Mouse (Mus musculus) retina, adult 2 months (tissue): ENCODE results near the gene Ism1.

Source experiments
- DNase-seq: peaks from one replicate; pipeline ENCODE4 v3.0.0-alpha.2; 2012; ENCODE audit warnings: low read depth, low spot score

Ism1 gene

DNA sequence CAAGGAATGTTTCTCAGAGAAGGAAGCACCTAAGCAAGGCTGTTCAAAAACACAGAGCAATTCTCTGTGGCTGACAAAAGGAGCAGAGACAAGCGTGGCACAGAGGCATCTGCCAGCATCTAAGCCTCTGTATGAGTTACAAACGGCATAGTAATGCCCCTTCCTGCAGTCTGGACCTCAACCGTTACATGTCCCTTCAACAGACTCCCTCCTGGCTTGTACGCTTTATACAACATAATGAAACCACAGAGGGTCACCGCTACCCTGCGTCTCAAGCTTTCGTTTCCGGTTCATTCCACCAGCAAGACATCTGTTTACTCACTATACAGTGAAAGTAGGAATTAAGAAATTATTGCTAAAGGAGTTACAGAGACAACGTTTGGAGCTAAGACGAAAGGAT is 34.1 kb downstream of the Ism1 start:
- no peak for DNase-seq

DNA sequence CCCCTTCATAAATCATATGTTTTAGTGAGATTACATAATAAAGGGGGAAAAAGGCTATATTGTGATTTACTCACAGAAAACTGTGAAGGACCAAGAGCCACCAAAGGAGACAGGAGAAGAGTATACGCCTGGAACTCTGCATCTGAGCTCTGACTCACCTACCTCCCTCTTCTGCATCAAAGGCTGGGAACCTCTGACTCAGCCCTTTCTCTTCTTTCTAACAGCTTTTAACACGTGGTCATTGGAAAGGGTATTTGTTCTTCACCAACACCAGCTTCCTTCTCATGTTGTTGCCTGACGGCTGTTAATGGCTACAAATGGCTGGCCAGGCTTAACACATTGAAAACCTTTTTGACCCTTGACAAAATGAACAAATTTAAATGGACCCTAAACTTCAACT is 36.2 kb downstream of the Ism1 start:
- DNase-seq = no peak

DNA sequence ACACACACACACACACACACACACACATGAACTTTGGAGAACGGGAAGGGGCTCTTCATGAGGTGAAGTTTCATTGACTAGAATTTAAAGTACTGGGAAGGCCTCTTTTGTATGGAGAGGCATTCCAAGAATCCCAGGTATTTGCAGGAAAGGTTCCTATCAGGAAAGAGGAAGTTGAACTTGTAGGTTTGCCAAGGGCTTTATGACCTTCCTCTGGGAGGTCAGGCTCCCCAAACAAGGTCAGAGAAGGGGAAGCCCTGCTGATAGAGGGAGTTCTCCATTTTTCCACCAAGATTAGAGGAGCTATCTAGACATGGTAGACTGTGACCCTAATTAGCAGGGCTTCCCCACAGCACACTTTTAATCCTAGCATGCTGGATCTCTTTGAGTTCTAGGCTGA is 39.8 kb downstream of the Ism1 start:
- no peak for DNase-seq

DNA sequence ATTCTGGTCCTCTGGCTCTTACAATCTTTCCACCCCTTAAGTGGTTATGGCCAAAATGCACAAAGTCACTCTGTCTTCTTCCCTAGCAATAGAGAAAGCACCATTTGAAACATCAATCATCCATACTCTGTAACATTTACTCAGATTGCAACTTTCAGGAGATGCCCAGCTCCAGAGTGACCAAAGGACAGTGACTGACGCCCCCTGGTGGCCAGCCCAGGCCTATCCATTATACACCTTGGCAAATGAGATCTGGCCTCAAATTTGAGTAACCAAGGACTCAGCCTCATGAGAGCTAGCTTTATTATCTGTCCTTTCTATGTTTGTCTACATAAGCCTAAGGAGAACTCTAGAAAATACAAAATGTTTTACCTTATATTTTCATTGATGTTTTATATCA is 44.7 kb downstream of the Ism1 start:
- no peak for DNase-seq

DNA sequence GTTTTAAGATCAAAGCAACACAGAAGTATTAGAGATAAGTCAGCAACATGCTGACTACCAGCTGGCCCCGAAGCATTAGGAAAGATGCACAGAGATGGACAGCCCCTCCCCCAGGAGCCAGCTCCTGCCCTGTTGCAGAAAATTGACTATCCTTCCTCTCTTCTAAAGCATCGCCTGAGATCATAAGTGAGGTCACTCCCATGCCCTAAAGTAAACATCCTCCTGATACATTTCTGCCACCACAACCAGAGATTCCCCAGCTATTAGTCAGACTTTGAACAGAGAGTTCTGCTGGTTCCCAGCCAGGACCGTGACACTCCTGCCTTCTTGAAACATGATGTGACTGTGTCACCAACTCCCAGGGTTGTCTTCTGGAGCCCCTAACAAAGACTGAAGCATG is 45.3 kb downstream of the Ism1 start:
- DNase-seq = no peak

DNA sequence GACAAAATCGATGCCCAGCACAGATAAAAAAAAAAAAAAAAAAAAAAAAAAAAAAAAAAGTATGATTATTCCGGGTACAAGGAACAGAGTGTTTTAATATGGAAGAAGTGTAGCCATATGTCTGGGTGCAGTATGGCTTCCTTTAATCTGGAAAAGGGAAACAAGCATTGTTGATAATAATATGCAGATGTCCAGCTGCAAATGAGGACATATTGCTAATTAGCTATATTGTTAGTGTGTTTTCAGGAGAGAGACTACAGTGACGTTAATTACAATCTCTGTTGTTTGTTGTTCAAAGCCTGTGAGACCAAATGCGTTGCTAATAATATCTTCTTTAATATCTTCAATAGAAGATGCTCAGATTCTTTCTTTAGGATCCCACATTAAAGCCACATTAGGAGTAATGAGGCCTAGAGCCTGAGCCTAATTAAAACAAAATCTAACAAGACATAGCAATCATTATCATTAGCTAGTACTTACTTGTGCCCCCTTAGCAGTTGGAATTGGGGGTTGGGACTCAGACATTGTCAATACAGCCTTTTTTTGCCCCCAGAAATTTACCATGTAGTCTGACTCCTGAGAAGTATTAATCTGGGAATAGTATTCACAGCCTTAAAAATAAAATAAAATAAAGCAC is 46.3 kb downstream of the Ism1 start:
- DNase-seq = no peak

DNA sequence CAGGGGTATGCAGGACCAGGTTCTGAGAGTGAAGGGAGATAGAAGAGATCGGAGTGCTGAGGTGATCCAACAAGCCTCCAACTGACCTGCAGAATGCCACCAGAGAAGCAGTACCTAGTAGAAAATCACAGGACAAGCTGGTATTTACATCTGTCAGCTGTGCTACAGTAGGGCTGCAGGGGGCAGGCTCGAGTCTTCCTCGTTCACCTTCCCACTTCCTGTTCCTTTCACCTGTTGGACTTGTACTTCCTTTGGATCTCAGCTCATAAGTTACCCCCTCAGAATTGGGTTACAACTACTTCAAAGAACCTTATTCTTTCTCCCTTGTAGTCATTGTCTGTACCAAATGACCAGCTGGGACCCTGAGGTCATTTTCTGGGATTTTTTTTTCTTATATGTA is 47.4 kb downstream of the Ism1 start:
- no peak for DNase-seq

DNA sequence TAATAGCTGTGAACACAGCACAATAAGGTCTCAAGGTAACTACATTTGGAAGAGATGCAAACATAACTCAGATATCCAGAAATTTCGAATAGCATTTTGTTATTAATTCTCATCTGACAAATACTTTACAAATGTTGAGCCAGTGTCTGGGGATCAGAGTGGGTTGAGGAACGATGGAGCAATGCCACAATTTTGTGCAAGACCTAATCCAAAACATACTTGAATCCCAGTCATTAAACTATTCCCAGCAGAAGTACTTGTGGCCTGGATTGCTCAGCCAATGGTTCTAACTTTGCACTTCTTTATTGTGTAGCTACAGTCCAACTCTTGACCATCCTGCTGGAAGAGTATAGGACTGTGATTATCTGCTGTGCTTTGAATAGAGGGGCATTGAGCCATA is 50.1 kb downstream of the Ism1 start:
- no peak for DNase-seq

DNA sequence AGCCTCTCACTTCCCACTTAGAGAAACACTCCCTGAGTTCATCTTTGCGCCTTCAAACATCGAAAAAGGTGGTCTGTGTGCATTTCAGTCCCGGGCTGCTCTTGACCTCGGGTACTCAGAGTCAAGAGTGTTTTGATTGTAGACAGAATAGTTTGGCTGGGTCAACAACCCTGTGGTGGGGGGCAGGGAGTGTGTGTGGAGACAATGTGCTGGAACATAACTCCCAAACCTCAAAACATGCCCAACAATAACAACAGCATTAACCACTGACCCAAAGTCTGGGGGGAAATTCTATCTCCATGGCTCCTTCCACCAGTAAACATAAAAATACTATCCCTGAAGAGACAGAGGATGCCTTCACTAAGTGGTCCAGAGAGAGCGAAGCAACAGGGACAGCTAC is 51.4 kb downstream of the Ism1 start:
- DNase-seq = no peak

DNA sequence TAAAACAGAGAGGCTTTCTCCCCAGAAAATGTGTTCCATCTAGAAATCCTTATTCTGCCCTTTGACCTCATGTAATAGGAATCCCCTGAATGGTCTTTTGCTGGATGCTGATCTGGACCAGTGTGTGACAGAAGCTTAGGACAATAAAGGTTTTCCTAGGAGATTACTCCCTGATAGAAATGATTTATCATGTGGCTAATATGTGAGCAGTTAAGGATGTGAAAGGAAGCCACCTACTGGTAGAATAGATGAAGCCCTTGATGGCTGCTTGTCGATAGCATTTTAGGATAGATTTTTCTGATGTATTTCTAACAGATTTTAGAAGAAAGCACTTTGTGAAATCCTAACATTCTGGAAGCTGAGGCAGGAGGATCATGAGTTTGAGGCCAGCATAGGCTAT is 64.4 kb downstream of the Ism1 start:
- DNase-seq = no peak

DNA sequence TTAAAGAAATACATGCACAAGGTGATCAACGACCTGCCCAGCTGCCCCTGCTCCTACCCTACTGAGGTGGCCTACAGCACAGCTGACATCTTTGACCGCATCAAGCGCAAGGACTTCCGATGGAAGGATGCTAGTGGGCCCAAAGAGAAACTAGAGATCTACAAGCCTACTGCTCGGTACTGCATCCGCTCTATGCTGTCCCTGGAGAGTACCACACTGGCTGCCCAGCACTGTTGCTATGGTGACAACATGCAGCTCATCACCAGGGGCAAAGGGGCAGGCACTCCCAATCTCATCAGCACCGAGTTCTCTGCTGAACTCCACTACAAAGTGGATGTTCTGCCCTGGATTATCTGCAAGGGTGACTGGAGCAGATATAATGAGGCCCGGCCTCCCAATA is 79.0 kb downstream of the Ism1 start:
- DNase-seq = no peak

DNA sequence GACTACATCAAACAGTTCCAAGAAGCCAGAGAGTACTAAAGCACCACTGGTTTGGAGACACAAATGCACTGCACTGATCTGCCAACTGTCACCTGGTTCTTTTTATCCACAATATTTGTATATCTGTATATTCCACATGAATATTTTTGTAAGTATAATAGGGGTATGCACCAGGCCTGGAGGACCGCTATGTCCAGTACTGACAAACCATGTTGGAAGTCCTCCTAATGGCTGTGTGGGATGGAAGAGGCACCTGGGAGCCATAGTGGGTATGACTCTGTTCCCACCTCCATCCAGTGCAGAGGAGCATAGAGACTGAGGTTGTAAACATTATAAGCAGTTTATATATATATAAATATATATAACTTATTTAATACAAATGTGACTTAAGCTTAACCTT is 79.5 kb downstream of the Ism1 start:
- no peak for DNase-seq

DNA sequence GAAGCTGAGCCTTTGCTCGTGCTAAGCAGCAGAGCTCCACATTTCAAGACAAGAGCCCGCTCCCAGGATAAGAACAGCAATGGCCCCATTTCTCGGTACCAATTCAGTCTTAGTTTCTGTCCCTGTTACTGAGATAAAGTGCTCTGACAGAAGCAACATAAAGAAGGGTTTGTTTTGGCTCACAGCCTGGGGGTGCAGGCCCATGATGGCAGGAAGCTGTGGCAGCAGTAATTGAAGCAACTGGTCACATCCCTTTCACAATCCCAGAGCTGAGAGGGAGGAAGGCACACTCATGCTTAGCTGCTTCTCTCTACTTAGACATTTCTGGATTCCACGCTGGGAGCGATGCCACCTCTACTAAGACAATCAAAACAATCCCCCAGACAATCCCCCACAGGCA is 86.4 kb downstream of the Ism1 start:
- no peak for DNase-seq

DNA sequence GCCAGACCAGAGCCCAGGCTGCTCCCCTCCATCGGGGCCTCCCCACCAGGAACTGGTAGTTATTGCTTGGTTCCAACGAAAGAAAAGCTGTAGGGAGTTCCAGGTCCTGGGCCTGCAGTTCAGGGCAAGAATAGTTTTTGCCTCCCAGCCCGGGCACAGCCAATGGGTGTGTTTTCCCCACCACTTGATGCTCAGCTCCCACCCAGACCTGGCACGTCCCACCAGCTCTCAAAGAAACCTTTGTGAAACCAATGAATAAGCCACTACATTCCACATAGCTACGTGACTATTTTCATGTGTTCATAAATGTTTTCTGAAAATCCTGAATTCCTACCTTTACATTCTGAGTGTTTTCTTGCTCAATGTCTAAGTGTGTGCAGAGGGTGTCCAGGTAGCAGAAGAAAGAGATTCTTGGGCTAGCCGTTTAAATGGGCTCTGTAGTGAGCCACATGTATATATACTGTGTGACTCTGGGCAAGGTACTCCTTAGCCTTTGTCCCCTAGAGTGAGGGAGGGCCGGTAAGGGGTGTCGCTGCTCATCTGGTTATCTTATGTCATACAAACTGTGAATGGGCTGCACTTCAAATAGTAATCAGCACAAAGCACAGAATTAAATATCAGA is 97.1 kb downstream of the Ism1 start:
- no peak for DNase-seq

DNA sequence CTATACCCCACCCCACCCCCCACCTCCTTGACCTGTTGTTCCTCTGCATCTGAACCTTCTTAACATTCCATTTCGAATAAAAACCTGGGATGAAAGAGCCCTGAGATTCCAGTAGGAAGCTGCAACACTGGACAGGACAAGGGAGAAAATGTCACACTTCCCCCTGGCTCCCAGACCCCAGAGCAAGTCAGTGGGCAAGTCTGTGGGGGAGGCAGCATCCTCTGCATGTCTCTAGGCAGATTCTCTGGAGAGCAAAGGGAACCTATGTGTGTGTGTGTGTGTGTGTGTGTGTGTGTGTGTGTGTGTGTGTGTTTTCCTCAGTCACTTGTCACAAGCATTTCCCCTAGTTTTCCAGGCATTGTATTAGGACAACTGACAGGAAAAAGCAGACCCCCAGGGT is 98.7 kb downstream of the Ism1 start:
- no peak for DNase-seq

DNA sequence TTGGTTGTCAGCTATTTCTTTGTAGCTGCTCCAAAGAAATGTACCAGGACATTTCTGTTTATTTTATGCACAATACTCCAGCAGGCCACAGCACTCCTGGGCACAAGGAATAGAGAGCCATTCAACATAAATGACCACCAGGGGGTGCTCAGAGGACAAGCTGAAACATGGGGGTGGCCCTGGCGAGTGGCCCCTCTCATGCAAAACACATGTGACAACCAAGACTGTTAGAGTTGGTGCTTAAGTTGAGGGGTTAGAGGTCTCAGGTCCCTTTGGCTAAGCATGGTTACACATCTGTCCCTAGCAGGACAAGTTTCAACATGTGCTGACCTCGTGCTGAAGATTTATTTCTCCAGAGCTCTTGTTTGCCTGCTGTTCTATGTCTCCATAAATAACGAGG is 100.3 kb downstream of the Ism1 start:
- no peak for DNase-seq

DNA sequence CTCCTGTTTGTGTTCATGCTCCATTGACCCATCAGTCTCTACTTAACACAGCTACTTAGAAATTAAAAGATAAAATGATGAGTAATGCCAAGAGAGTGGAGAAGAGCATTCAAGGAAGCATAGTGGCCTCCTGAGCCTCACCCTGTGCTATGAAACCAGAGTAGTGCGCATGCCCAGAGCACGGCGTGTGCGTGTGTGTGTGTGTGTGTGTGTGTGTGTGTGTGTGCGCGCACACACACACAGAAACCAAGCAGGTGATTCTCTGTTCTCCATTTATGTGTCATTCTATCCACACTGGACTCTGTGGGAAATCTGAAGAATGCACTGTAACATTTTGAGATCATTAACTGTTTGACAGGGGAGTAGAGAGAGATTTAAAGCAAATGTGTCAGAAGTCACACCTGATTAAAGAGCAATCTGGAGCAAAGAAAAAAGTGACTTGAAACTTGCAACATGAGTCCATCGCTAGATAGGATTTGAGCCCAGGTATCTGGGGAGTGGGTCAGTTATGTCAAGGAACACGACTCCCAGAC is 105.4 kb downstream of the Ism1 start:
- no peak for DNase-seq

DNA sequence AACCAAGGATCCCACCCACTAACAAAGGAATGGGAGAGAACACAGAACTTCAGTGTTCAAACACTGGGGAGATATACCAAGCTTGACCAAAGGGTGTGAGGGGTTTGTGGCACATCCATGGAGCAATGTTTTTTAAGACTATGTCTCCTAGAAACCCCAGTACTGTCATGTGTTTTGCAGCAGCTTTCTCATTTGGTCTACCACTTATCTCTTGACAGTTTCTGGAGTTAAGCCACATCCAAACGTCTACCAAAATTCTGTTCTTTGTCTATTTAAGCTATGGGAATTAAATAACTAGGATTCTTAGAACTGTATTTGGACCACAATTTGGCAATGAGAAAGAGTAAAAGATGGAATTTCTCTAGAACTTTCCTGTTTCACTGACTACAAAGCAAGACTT is 106.5 kb downstream of the Ism1 start:
- no peak for DNase-seq

DNA sequence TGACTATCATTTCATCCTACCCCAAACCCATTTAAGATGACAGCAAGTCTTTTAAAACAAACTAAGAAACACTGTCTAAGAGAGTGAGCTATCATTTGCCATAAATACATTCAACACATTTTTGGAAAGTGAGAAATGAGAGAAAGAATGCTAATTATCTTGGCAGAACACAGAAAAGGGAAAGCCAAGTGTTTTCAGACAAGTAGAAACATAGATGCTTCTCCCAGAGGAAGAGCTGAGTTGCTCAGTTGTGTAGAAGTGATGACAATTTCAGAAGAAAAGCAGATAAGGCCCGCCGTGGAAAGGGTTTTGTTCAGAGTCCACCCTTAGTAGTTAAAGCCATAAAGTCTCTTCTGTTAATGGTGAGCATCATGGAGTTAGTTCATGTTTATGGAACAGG is 107.0 kb downstream of the Ism1 start:
- no peak for DNase-seq

DNA sequence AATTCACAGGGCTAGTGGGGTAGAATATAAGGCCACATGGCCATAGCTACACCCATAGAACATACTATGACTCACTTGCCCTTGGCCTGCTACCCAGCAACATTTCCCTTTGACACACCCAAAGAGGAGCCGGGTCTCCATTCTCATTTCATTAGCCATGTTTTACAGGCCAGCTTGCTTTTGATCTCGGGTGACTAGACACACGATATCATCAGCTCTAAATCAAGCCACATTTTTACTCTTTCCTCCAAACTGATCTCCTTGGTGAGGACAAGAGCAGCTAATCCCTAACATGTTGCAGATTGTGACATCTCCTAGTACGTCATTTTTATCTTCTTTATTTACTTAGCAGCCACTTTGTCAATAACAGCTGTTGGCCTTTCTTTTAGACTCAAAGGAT is 110.7 kb downstream of the Ism1 start:
- no peak for DNase-seq

DNA sequence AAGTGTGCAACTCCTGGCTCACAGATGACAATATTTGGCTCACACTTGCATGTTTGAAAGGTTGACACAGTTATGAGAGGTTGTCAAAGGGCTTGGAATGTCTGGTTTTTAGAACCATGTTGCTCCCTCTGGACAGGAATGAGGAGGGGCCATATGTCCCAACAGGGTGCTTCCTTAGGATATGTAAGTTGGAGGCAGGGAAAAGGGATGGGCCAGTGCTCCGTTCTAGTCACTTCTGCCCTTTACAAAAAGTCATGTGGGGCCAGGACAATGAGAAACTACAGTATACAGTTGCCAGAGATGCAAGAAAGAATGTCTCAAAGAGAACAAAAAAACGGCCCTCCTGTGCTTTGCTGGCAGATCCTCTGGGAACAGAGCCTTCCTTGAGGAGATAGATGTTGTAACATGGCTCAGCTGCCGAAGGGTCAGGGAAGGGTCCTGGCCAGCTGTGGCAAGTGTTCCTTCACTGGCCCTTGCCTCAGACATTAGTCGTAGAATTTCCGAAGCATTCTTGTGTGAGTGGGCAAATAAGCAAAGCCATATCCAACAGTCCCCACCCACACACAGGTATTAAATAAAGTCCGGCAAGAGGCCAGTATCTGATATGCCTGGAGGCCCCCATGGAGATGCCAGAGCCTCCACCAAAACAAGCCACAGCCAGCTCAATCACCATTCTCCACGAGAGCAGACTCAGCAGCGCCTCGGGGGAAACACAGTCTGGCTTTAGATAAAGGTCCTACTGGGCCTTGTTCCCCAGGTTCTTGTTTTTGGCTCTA is 114.6 kb downstream of the Ism1 start:
- DNase-seq = no peak

DNA sequence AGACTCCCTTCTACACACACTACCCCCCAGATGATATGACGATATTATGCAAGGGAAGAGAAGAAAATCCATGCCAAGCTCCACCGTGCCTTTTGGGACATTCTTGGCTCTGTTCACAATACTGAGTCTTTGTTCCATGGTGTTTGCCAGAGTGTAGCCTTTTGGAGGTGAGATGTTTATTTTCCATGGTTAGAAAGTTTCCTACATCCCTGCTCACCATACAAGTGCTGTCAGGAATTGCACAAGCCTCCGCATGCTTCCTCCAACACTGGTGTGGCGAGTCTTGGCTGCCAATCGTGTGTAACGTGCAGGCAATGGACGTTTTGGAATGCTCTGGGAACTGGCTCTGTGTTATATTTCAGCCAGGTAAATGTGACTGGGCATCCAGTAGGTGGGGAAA is 126.1 kb downstream of the Ism1 start:
- no peak for DNase-seq

DNA sequence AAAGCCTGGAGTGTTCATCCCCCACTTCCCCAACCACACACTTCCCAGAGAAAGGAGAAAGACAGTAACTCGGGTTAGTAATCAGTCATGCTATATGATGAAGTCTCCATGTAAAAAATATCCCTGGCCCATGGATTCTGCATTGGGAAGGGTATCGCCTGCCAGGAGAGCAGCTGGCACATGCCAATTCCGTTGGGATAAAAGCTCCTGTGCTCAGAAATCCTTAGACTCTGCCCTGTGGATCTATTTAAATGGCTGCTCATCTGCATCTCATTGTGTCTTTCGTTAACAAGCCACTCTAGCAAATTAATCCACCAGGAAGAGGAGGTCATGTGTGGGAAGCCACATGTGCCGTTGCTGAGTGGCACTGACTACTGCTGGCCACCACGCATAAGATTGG is 129.9 kb downstream of the Ism1 start:
- no peak for DNase-seq
